In the genomic region with DNA sequence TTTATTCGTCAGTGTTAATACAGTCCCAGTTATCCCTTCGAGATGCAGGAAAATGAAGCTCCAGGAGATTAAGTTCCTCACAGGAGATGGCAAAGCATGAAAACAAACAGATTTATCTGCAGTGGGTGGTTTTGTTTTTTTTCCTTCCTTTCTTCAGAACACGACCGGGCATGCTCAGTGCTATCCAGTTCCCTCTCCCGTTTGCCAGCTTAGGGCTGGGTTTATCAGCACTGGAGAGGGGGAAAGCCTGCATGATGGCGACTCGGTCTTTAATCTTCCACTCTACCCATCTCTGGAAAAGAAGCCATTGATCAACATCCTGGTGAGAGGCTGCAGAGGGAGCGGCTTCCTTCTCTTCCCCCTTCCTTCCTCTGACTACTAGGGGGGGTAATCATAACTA, we compare ENCODE assay signal across 8 mouse cellular contexts. TPM values are rescaled to one million over a fixed set of nuclear protein-coding genes. Genes with fewer than 3 reads are reported as not detected.
DNase-seq lines count a peak whose midpoint lies in the region; ATAC-seq and TF ChIP-seq lines count a peak whose summit lies in the region.

A gene (plus strand): TSS at position 200 of the 400 bp plus-strand sequence.

- TF ChIP-seq EP300 in heart, adult 2 months (IDR thresholded peaks at IDR 0.05; ENCODE audit: insufficient read depth, low read depth, low read length) = no peak

- peaks cover 3% of the 10 kb centered on the region for H3K79me2 ChIP-seq in heart, adult 2 months (replicated peaks; ENCODE audit: control insufficient read depth, insufficient read depth, low read length)

- no peak for TF ChIP-seq CTCF in cortical plate, adult 2 months (IDR thresholded peaks at IDR 0.05; ENCODE audit: extremely low read depth, insufficient read depth, low read length)
- no peak for TF ChIP-seq CTCF in heart, adult 2 months (IDR thresholded peaks at IDR 0.05)

- intact Hi-C loops in heart, adult 2 months (cut with DNase I) = no loop called here

- 6% methylated on average over 8 of the region's 8 CpGs for WGBS in heart, adult 2 months

- peaks cover 11% of the 10 kb centered on the region for H3K4me1 ChIP-seq in cortical plate, adult 2 months (ENCODE audit: control insufficient read depth, insufficient read depth, low read length)
- peaks cover 19% of the 10 kb centered on the region for H3K4me1 ChIP-seq in heart, adult 2 months (ENCODE audit: control insufficient read depth, insufficient read depth, low read length)

- no peak for ATAC-seq in megakaryocyte progenitor cell, adult 5-6 weeks (replicated peaks; ENCODE audit: poor library complexity)

- peak; percentile 79; the same call in 1 of the 2 replicates for TF ChIP-seq POLR2A in cortical plate, adult 2 months (IDR thresholded peaks at IDR 0.05; ENCODE audit: extremely low read depth, insufficient read depth, low read length)
- no peak for TF ChIP-seq POLR2A in heart, adult 2 months (IDR thresholded peaks at IDR 0.05; ENCODE audit: insufficient read depth, low read depth, low read length)

- peak within 1 kb of the TSS; percentile 42 for H3K4me3 ChIP-seq in cortical plate, adult 2 months (ENCODE audit: insufficient read depth, low read length)
- peak within 1 kb of the TSS; percentile 90 for H3K4me3 ChIP-seq in heart, adult 2 months

- no peaks in the 10 kb centered on the region for H3K27me3 ChIP-seq in heart, adult 2 months (ENCODE audit: control insufficient read depth, insufficient read depth, low read length)

- peaks cover 12% of the 10 kb centered on the region for H3K36me3 ChIP-seq in heart, adult 2 months (ENCODE audit: control insufficient read depth, insufficient read depth, low read length)

- no peak for DNase-seq in urinary bladder, adult 2 months (ENCODE audit: low spot score)
- DNase-seq in urinary bladder, postnatal 4 days (ENCODE audit: low spot score in 2 of 2) = no peak
- no peak for DNase-seq in heart, adult 2 months
- peak in 1 of 2 experiments; percentile 59 for DNase-seq in layer of hippocampus, adult 18-20 months (ENCODE audit: low spot score in 2 of 2)
- no peak for DNase-seq in ovary, postnatal 14 days (ENCODE audit: low spot score)
- no peak for DNase-seq in urinary bladder, postnatal 25 days (ENCODE audit: low spot score)

- peak within 1 kb of the TSS; percentile 36 for H3K9ac ChIP-seq in heart, adult 2 months (ENCODE audit: low read depth, low read length)

- H3K27ac ChIP-seq in cortical plate, adult 2 months (ENCODE audit: insufficient read depth, low read length) = peak within 1 kb of the TSS; percentile 85
- peak within 1 kb of the TSS; percentile 99 for H3K27ac ChIP-seq in heart, adult 2 months

RNA-seq across cellular contexts. Expression of the gene that starts here (rescaled TPM):
- polyA plus RNA-seq in urinary bladder, adult 2 months (2012; rRNA removed) = 176 and 189 TPM in 2 replicates
- 415 and 426 TPM in 2 replicates for polyA plus RNA-seq in cortical plate, adult 2 months (2012; rRNA removed)
- total RNA-seq in heart, adult 2 months (2021) = 100 to 1,000 TPM; 363 to 378 TPM
- 169 and 248 TPM in 2 replicates for polyA plus RNA-seq in heart, adult 2 months (2012; rRNA removed)
- total RNA-seq in layer of hippocampus, adult 18-20 months (2021) = 100 to 1,000 TPM; 567 to 586 TPM
- total RNA-seq in megakaryocyte progenitor cell, adult 5-6 weeks (2015) = 94.1 and 104 TPM in 2 replicates
- 59.8 and 77.3 TPM in 2 replicates for total RNA-seq in megakaryocyte progenitor cell, adult 5-6 weeks (2017)
